Mouse (Mus musculus) heart, adult 2 months (tissue): ENCODE measurements around the gene Rgs1.

Source experiments
- CTCF ChIP-seq: fragments of 200-600 bp; IDR thresholded peaks from 2 replicates; pipeline ENCODE4 v1.8.1; 2022; ENCODE audit warnings: antibody characterized with exemption, mild to moderate bottlenecking, moderate library complexity
- EP300 ChIP-seq: fragments of 200-500 bp; IDR thresholded peaks from 2 replicates; pipeline ENCODE4 v1.6.1; 2011; ENCODE audit warnings: low read depth, low read length, control low read depth; ENCODE audit not compliant: insufficient read depth
- POLR2A ChIP-seq: fragments of 200-500 bp; IDR thresholded peaks from 2 replicates; pipeline ENCODE4 v1.6.1; 2011; ENCODE audit warnings: mild to moderate bottlenecking, low read depth, low read length, control low read depth; ENCODE audit not compliant: insufficient read depth

DNA sequence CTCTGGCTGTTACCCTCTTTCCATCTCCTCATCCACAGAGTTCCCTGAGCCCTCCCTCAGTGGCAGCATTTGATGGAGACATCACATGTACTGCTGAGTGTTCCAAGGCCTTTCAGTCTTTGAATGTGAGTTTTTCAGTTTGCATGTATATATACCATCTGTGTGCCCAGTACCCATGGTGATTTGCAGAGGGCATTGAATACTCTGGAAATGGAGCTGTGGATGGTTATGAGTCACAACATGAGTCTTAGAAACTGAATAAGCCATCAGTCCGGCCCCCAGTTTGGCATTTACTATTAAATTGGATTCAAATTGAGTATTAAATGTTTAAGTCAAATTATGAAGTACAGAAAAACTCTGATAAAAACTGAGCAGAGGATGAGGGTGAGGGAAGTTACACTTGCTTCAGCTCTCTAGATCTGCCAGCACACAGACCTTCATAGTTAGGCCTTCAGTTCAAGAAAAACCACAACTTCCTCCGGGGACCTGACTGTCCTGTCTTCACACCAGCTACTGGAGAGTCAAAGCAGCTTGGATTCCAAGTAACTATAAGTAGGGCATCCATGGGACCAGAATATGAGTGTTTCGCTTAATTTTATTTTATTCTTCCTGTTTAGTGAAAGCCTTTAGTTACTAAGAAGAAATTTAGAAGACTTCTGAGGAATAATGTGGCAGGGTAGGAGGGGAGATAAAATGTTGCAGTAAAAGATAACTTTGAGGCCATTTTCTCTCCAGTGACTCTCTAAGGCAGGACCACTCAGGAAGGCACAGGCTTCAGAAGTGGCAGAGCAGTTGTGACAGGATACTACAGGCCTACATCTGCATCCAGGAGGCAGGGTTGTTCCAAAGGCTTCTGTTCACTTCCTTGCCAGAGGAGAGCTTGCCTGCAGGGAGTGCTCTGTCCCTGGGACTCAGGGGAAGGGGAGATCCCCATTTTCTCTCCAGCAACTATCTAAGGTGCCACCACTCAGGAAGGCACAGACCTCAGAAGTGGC, 34.3 kb upstream of the Rgs1 start:
- TF ChIP-seq POLR2A (no peak), EP300 (no peak), CTCF (no peak)
